Mouse (Mus musculus) brown adipose tissue, adult 24 weeks (tissue): ENCODE results near the gene Bmp2k. TPM values are rescaled to one million over a fixed set of nuclear protein-coding genes. Genes with fewer than 3 reads are reported as not detected.

Source experiments
- H3K27ac ChIP-seq: fragments of 200-500 bp; replicated peaks from 2 replicates; pipeline ENCODE4 v1.5.1; 2012; ENCODE audit warnings: low read depth, mild to moderate bottlenecking, low read length
- H3K4me1 ChIP-seq: fragments of 200-500 bp; 2 replicates; pipeline ENCODE4 v1.6.1; 2012; ENCODE audit warnings: low read length, mixed read lengths; ENCODE audit not compliant: control insufficient read depth, insufficient read depth, insufficient read length
- H3K4me3 ChIP-seq: fragments of 200-500 bp; 2 replicates; pipeline ENCODE4 v1.5.1; 2012; ENCODE audit warnings: low read depth, mild to moderate bottlenecking, low read length, moderate library complexity; ENCODE audit not compliant: insufficient read depth
- polyA plus RNA-seq: library from polyadenylated mRNA; stranded (reverse); fragments of >200 nt; gene quantifications from 2 replicates; pipeline ENCODE4 v1.2.4, GENCODE M21; 2012; ENCODE audit not compliant: missing spikeins, insufficient read depth, insufficient read length

Gene Bmp2k
- polyA plus RNA-seq, 1 experiment = 7.4 TPM

DNA sequence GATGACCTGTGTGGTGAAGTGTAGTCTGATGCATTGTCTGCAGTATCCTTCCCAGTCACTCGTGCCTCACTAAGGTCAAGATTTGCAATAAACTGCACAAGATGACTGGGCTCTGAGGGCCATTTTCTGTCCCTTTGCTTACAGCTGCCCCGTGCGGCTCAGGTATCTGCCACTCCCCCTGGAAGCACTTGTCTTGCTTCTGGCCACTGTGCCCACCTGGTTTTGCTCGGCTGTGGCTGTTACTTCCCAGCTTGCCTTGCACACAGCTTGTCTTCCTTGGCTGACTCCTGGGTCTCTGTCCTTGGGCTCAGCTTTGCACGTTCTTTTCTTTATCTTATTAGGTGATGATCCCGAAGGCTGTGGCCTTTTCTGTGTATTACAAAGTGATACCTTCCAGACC lies 86.2 kb downstream of the Bmp2k start:
- H3K4me3 ChIP-seq = no peak overlapping the region
- no peak overlapping the region for H3K27ac ChIP-seq
- 0 out of 2 replicates have a peak, but pooled peaks cover under 1% of the 10 kb centered on the region for H3K4me1 ChIP-seq

DNA sequence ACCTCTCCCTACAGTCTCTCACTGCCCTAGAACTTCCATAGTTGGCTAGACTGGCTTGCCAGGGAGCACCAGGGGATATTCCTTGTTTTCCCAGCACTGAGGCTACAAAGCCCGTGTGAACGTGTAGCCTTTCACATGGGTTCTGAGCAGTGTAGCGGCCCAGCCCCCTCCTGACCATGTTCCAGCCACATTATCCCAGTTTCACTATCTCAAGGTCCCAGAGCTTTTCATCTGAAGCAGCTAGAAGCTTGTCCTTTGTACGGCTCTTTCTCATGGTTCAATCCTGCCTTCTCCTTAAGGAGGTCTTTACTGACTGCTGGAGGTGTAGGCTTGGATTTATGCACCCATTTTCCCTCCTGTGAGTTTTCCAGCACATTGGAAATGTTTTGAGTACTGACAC lies 87.1 kb downstream of the Bmp2k start:
- Histone ChIP-seq H3K27ac (no peak overlapping the region), H3K4me1 (no peaks in the 10 kb centered on the region), H3K4me3 (no peak overlapping the region)

DNA sequence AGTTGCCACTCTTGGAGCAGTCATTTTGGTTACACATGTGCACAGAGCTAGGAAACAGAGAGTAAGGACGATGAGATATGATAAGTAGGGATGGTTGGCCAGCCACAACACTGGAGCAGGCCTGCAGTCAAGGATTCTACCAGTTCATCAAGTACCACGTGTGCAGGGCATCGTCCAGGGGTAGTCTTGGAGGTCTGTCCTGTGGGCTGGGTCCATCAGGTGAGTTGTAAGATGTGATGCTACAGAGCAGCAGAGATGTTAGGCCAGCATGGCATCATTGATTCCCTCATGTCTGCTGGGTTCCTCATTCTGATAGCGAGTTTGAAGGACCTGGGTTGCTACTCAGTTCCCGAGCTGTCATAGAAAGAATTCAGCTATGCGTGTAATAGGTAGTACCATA lies 87.6 kb downstream of the Bmp2k start:
- Histone ChIP-seq H3K4me1 (no peaks in the 10 kb centered on the region), H3K4me3 (no peak overlapping the region), H3K27ac (no peak overlapping the region)

DNA sequence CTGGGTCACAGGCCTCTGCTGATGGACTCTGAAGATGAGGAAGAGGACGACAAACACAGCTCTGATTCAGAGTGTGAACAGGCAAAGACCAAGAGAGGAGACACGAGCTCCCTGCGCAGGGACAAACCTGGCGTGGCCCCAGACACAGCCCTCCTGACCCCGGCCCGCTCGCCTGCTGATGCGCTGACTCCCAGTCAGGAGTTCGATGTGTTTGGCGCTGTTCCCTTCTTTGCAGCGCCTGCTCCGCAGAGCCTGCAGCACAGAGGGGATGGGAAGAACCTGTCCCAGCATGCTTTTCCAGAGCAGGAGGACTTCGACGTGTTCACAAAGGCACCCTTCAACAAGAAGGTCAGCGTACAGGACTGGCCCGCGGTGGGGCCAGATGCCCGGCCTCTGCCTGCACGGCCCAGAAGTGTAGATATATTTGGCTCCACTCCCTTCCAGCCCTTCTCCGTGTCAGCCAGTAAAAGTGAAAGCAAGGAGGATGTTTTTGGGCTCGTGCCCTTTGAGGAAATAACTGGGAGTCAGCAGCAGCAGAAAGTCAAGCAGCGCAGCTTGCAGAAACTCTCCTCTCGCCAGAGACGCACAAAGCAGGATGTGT lies 89.6 kb downstream of the Bmp2k start:
- no peak overlapping the region for H3K4me3 ChIP-seq
- no peak overlapping the region for H3K27ac ChIP-seq
- H3K4me1 ChIP-seq = no peaks in the 10 kb centered on the region

DNA sequence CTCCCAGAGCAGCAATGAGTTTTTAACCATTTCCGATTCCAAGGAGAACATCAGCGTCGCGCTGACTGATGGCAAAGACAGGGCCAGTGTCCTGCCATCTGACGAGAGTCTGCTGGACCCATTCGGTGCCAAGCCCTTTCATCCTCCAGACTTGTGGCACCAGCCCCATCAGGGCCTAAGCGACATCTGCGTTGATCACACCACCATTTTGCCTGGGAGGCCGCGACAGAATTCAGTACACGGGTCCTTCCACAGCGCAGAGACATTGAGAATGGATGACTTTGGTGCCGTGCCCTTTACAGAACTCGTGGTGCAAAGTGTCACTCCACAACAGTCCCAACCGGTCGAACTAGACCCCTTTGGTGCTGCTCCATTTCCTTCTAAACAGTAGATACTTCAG lies 90.3 kb downstream of the Bmp2k start:
- Histone ChIP-seq H3K4me1 (no peaks in the 10 kb centered on the region), H3K4me3 (no peak overlapping the region), H3K27ac (no peak overlapping the region)

DNA sequence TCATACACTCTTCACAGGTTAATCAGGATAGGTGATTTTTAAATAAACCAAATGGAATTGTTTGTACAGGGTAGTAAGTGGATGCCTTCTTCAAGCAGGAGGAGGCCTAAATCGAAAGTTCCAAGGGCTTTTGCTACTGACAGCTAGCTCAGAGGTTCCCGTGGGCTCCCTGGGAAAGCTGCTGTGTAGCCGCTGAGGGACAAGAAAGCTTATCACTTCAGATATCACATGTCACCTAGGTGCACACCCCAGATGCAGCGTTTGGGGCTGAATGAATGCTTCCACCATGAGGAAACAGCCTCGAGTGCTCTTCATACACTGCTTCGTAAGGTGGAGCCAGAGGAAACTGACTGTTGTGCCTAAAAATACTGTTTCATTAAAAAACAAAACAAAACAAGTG lies 90.7 kb downstream of the Bmp2k start:
- Histone ChIP-seq H3K4me3 (no peak overlapping the region), H3K27ac (no peak overlapping the region), H3K4me1 (no peaks in the 10 kb centered on the region)

DNA sequence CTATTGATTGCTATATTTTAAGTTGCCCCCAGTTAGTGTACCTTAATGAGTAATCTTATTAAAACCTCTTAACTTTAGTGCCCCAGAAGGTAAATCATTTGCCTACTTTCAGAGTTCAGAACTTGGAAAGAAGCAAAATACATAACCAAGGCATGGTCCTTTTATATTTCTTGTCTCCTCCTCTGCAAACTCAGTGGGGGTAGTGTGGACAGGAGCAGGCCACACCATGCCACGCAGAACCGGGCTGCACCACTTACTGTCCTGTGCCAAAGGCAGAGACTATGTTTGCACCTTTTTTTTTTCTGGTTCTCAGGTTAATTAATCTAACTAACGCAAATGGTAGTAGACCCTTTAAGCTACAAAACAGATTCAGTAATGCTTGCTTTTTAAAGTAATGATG lies 91.9 kb downstream of the Bmp2k start:
- H3K4me3 ChIP-seq = no peak overlapping the region
- no peak overlapping the region for H3K27ac ChIP-seq
- H3K4me1 ChIP-seq = no peaks in the 10 kb centered on the region

DNA sequence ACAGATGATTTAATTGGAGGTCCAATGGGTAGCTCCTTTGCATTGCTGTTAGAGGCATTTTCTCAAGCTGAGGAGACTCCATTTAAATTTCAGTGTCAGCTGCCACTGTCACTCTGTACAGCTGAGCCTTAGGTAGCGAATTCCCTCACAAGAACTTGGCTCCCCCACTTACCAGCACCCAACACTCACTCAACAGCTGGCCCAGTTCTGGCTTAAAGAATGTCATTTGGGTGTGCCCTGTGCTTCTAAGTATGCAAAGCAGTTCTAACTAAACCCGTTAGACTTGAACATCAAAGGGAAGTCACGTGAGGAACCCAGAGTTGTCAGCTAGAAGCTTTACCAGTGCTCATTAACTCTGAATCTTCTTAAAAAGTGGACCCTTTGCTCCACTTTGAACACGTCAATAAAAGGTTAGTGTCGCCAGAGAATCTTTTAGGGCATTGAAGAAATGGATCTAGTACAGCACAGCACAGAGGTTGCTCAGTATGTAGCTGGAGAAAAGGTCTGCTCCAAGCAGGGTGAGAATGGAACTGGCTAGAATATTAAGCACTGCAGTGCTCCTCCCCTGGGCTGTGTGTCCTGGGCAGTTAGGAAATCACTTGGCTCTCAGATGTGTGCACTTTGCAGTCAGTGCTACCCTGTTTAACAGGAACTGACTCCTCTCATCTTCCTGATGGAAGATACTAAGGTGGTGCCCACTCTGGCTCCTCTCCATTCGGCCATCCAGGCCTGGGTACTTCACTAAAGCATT lies 92.7 kb downstream of the Bmp2k start:
- no peaks in the 10 kb centered on the region for H3K4me1 ChIP-seq
- no peak overlapping the region for H3K4me3 ChIP-seq
- H3K27ac ChIP-seq = no peak overlapping the region

DNA sequence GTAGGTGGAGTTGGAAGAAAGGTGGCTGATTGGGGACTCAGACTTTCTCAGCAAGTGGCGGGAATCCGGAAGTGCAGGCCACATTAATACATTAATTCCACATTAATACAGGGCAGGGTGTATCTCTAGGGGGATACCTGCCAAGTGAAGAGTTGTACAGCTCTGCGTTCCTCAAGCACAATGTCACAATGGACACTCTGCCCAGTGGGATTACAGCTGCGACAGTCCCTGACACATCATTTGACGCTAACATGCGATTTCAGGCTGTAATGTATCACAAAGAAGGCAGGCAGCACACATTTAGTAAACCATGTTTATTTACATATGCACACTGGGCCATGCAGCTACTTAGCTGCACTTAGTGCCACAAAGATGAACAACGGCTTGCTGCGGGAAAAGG lies 95.5 kb downstream of the Bmp2k start:
- Histone ChIP-seq H3K4me3 (no peak overlapping the region), H3K4me1 (no peaks in the 10 kb centered on the region), H3K27ac (no peak overlapping the region)

DNA sequence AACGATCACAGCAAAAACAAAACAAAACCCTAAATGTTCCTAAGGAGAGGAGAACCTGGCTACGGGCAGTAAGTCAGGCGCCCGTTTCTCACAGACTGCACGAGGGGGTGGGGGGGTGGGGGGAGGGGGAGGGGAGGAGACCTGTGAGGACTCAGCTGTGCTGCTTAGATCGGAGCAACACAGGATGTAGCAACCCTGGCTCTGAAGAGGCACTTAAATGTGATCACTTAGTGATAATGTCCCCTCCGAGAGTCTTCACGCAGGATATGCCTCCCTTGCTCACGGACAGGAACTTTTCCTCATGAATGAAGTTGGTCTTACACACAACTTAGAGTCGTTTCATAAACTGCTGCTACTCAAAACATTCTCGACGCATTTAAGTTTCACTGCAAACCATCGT lies 97.8 kb downstream of the Bmp2k start:
- no peak overlapping the region for H3K4me3 ChIP-seq
- no peak overlapping the region for H3K27ac ChIP-seq
- no peaks in the 10 kb centered on the region for H3K4me1 ChIP-seq

DNA sequence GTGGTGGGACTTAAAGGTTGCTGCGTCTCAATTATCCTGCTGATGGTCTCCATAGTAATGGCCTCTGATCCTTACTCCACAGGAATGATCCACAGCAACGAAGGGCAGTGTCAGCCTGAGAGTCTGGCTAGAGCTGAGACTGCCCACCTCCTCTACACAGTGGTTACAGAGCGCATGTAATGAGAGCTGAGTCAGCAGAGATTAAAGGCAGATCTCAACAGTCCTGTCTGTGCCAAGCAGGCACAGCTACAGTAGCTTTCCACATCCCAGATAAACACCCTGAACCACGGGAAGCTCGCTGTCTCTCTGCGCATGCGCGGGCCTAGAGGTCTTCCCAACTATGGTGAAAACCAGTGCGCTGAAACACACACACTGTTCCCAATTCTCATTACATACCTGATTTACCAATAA lies 100.1 kb downstream of the Bmp2k start:
- Histone ChIP-seq H3K4me3 (no peak overlapping the region), H3K4me1 (no peaks in the 10 kb centered on the region), H3K27ac (no peak overlapping the region)

DNA sequence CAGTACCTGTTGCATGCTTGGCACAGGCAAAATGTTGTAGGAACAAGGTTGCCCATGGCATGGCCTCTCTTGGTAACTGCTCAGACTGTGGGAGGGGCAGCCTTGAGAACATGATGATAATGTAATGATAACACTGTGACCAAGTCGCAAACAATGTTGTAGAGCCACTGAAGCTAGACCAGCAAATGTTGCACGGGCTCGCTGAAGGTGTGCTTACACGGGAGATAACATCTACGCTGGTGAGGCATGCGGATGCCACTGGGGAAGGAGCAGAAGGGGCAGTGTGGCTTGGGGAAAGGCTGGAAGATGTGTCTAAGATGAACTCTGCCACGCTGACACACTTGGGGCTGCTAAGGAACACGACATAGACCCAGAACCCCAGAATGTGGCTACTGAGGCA lies 102.5 kb downstream of the Bmp2k start:
- Histone ChIP-seq H3K4me1 (no peaks in the 10 kb centered on the region), H3K4me3 (no peak overlapping the region), H3K27ac (no peak overlapping the region)

DNA sequence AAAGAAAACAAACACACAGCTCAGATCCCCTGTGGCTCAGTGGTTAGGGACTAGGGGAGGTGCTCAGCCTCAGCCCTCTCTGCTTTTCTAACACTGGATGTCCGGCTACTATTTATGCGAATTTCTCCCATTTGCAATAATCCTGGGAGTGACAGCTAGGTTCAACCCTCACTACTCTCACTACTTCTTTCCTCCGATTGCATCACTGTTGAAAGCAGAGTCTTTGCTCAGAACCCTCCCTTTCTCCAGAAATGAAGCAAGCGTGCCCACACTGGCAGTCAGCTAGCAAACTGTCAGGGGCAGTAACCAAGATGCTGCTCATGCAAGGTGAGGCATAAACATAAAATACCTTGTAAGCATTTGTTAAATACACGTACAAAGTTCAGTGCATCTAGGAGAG lies 110.8 kb downstream of the Bmp2k start:
- Histone ChIP-seq H3K4me3 (no peak overlapping the region), H3K4me1 (peaks cover 5% of the 10 kb centered on the region; the same call in 1 of the 2 replicates), H3K27ac (no peak overlapping the region)

DNA sequence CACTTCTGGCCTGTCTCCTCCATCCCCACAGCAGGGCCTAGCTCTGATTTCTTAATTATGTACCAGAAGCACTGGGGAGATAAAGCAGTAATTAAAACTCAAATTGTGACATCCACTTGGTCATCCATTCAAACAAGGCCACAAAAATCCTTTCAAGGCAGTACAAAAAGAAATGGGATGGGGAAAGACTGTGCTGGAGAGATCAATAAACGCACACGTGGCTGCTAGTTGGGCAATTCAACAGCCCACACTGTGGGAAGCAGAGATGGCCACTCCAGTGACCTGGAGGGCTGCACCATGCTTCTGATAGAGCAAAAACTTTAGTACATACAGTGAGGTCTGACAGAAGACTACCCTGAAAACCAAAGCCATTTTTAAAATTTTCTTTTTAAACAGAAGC lies 112.6 kb downstream of the Bmp2k start:
- peaks cover 5% of the 10 kb centered on the region; the same call in 1 of the 2 replicates for H3K4me1 ChIP-seq
- no peak overlapping the region for H3K27ac ChIP-seq
- H3K4me3 ChIP-seq = no peak overlapping the region

DNA sequence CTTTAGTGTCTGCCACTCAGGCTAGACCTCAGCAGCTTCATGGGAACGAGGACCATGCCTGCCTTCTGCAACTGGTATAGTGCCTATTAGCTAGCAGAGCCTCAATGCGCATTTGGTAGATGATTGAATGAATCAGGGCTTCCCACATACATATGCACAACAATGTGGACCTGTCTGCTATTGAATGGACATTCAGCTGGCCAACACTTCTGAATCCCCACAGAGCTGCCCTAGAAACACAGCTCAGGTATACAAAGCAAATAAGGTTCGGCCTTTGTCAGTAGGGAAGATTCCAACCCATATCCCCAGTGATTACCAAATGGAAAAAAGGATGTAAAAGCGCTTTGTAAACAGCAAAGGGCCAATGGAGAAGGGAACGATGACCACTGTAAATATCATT lies 113.2 kb downstream of the Bmp2k start:
- no peak overlapping the region for H3K27ac ChIP-seq
- peaks cover 5% of the 10 kb centered on the region; the same call in 1 of the 2 replicates for H3K4me1 ChIP-seq
- peak overlapping the region; percentile 69 for H3K4me3 ChIP-seq
